Mouse (Mus musculus): ENCODE results near the gene Cacna1d. TPM values are rescaled to one million over a fixed set of nuclear protein-coding genes. Genes with fewer than 3 reads are reported as not detected.
A peak's percentile ranks its signal among the peaks of the same experiment; 100 is the strongest.

The Cacna1d gene
- total RNA-seq, 2 experiments from 2014 or later: 44.1 to 45.4 TPM

- DNase-seq (ENCODE audit: low spot score in 2 of 2): peak in 1 of 2 experiments; percentile 36
Observed at GRCm38 (mm10) chr14:29998747-29999474, 492.3 kb downstream of the Cacna1d start.

GRCm38 (mm10) chr14:29997345-29997744, 493.9 kb downstream of the Cacna1d start:
- no peak for DNase-seq (ENCODE audit: low spot score in 2 of 2)

- DNase-seq (ENCODE audit: low spot score in 2 of 2): peak in 1 of 2 experiments; percentile 22
Observed at GRCm38 (mm10) chr14:29996000-29996751, 495.1 kb downstream of the Cacna1d start.

DNA sequence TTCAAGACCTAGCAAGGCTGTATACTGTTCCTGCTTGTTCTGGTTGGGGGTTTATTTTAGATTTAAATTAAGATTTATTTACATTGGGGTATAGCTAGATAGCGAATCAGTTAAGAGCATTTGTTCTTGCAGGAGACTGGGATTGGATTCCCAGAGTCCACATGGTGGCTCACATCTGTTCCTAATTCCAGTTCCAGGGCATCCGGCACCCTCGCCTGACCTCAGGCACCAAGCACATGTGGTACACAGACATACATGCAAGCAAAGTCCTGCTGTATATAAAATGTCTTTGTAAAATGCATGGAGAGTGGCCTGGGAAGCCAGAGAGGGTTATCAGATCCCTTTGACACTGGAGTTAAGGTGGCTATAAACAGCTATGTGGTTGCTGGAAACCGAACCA, 496.3 kb downstream of the Cacna1d start:
- no peak for DNase-seq (ENCODE audit: low spot score in 2 of 2)

Other genes with a start within 250 kb of the Cacna1d start
- gene Dcp1a, start 11.9 kb downstream of the Cacna1d start, total RNA-seq (2021): 10 to 100 TPM; 21.3 to 21.5 TPM
- gene Tkt, start 56.9 kb upstream of the Cacna1d start, total RNA-seq (2021): 100 to 1,000 TPM; 189 to 211 TPM
- gene Prkcd, start 134.8 kb upstream of the Cacna1d start, total RNA-seq (2021): 10 to 100 TPM; 11.4 to 12.7 TPM
- gene Rft1, start 162.9 kb upstream of the Cacna1d start, total RNA-seq (2021): 10 to 100 TPM; 10.0 to 10.4 TPM
- 10 to 100 TPM; 39.3 to 41.0 TPM for gene Sfmbt1, start 223.4 kb upstream of the Cacna1d start, total RNA-seq (2021)